Mouse (Mus musculus): ENCODE data around the gene Neurog2. TPM values are rescaled to one million over a fixed set of nuclear protein-coding genes. Genes with fewer than 3 reads are reported as not detected.

The Neurog2 gene
- polyA plus RNA-seq, 1 experiment from 2014 or later, result not detected

GRCm38 (mm10) chr3:127630735-127631372 is 2.1 kb upstream of the Neurog2 start:
- Histone ChIP-seq H3K4me2 (no peak overlapping the region), H3K4me1 (peaks cover 42% of the 10 kb centered on the region), H3K36me3 (no peaks in the 10 kb centered on the region), H3K27ac (no peak overlapping the region), H3K9ac (no peak overlapping the region), H3K4me3 (no peak overlapping the region), H3K9me3 (no peaks in the 10 kb centered on the region), H3K27me3 (peaks cover 94% of the 10 kb centered on the region)
- no peak for ATAC-seq (ENCODE audit: insufficient number of reproducible peaks, low FRiP score, low TSS enrichment, low read depth)
- WGBS, result 6% methylated on average over 17 of the region's 17 CpGs

GRCm38 (mm10) chr3:127631582-127631981 is 1.4 kb upstream of the Neurog2 start:
- Histone ChIP-seq H3K27ac (no peak overlapping the region), H3K4me3 (no peak overlapping the region), H3K36me3 (no peaks in the 10 kb centered on the region), H3K9ac (no peak overlapping the region), H3K27me3 (peaks cover 91% of the 10 kb centered on the region), H3K4me2 (no peak overlapping the region), H3K9me3 (no peaks in the 10 kb centered on the region), H3K4me1 (peaks cover 40% of the 10 kb centered on the region)
- WGBS, result 1% methylated on average over 10 of the region's 10 CpGs
- no peak for ATAC-seq (ENCODE audit: insufficient number of reproducible peaks, low FRiP score, low TSS enrichment, low read depth)

DNA sequence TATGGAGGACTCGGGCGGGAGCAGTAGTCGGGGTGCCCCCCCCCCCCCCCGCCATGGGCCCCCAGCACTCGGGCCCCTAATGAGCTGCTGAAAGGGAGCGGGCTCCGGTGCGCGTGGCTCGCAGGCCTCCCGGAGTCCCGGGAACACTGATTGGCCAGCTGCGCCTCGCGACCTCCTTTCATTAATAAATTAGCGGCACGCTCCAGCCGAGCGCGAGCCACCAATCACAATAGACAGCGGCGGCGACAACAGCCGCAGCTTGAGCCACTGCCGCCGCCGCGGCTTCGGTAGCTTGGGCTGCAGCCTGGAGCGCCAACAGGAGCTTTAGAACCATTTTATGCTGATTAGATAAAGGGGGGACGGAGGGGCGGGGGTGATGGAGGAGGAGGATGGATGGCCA is 404 bp upstream of the Neurog2 start:
- Histone ChIP-seq H3K27ac (no peak overlapping the region), H3K4me3 (peak overlapping the region; percentile 41), H3K9me3 (no peaks in the 10 kb centered on the region), H3K4me1 (peaks cover 39% of the 10 kb centered on the region), H3K9ac (no peak overlapping the region), H3K4me2 (peak overlapping the region; percentile 88), H3K36me3 (no peaks in the 10 kb centered on the region), H3K27me3 (peaks cover 91% of the 10 kb centered on the region)
- 1% methylated on average over 30 of the region's 32 CpGs for WGBS
- ATAC-seq (ENCODE audit: insufficient number of reproducible peaks, low FRiP score, low TSS enrichment, low read depth), result no peak

DNA sequence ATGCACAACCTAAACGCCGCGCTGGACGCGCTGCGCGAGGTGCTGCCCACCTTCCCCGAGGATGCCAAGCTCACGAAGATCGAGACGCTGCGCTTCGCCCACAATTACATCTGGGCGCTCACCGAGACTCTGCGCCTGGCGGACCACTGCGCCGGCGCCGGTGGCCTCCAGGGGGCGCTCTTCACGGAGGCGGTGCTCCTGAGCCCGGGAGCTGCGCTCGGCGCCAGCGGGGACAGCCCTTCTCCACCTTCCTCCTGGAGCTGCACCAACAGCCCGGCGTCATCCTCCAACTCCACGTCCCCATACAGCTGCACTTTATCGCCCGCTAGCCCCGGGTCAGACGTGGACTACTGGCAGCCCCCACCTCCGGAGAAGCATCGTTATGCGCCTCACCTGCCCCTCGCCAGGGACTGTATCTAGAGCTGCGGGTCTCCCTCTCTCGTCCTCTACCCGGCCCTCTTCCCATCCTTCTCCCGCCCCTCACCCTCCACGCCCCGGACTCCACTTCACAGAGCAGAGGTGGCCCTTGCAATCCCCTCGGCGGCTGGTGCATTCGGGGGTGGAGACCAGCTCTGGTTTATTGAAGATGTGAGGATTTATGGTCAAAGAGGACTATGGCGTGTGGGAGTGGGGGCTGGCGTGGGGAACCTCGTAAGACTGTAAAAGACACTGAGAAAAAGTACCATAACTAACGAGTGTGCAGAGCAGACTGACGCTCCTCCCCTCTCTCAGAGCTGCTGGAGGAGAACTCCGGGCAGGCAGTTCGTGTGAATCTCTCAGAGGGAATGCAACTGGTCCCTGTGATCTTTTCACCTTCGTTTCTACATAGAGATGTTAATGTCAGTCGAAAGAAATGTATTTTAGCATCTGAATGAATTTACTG is 1.4 kb downstream of the Neurog2 start:
- peaks cover 93% of the 10 kb centered on the region for H3K27me3 ChIP-seq
- under 1% methylated on average over 57 of the region's 58 CpGs for WGBS
- peaks cover 27% of the 10 kb centered on the region for H3K4me1 ChIP-seq
- no peaks in the 10 kb centered on the region for H3K9me3 ChIP-seq
- peak overlapping the region; percentile 41 for H3K4me3 ChIP-seq
- peak overlapping the region; percentile 88 for H3K4me2 ChIP-seq
- H3K9ac ChIP-seq, result 0 out of 2 replicates have a peak overlapping the region, but pooled peaks have one; percentile 10
- no peaks in the 10 kb centered on the region for H3K36me3 ChIP-seq
- no peak overlapping the region for H3K27ac ChIP-seq
- peak; percentile 69; the same call in 1 of the 2 replicates for ATAC-seq (ENCODE audit: insufficient number of reproducible peaks, low FRiP score, low TSS enrichment, low read depth)

DNA sequence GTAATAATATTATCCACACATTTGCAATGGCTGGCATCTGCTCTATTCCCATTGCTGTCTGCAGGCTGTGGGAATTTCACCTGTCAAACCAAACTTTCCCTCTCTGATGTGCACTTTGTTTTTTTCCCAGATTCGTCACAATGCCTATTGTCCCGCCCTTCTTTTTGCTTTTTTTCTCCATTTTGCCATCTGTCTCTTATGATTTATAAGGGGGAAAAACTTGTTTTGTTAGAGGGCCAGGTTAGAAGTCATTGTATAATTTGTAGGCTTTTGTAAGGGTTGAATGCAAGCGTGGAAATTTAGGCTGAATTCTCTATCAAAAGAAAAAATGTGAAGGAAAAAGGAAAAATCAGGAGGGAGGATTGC is 2.0 kb downstream of the Neurog2 start:
- no peak overlapping the region for H3K9ac ChIP-seq
- peaks cover 30% of the 10 kb centered on the region for H3K4me1 ChIP-seq
- no peak overlapping the region for H3K4me2 ChIP-seq
- WGBS, result 6% methylated on average over 3 of the region's 3 CpGs
- H3K27me3 ChIP-seq, result peaks cover 93% of the 10 kb centered on the region
- H3K36me3 ChIP-seq, result no peaks in the 10 kb centered on the region
- no peak overlapping the region for H3K27ac ChIP-seq
- H3K9me3 ChIP-seq, result no peaks in the 10 kb centered on the region
- no peak for ATAC-seq (ENCODE audit: insufficient number of reproducible peaks, low FRiP score, low TSS enrichment, low read depth)
- no peak overlapping the region for H3K4me3 ChIP-seq

DNA sequence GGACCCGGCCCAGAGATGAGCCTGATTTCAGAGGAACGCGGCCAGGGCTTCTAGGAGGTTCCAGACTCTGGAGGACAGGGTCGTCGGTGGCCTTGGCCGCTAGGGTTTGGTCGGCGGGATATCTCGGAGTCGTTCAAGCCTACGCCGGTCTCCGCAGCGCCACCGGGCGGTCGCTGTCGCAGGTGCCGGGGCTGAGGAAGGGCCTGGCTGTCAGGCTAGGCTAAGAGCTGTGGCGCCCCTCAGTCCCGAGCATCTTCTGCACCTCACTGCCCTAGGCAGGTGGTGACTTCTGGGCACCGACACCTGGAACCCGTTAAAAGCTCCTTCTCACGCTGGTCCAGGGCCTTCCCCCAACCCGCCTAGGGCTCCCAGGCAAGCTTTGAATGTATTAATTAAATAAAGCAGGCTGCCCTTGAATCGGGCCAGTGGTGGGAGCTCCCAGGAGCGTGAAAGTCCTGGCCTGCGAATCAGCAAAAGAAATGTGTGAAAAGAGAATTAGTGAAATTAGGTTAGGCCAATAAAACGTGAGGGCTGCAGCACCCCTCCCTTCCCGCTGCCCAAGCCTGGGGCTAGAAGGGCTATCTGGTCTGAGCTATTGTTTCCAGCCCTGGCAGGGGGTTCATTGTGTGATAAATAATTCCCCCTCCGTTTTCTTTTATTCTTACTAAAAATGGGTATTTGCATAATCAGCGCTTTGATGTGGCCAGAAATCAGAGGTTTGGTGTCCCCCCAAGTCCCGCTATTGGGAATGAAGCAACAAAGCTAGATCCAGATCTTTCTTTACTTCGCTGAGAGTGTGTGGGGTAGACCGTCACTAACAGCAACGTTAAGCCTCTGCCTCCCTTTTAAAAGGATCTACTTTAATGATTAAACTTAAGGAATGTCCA is 7.2 kb downstream of the Neurog2 start:
- Histone ChIP-seq H3K36me3 (no peaks in the 10 kb centered on the region), H3K4me2 (no peak overlapping the region), H3K27ac (no peak overlapping the region), H3K4me1 (peaks cover 17% of the 10 kb centered on the region), H3K9ac (no peak overlapping the region), H3K27me3 (peaks cover 90% of the 10 kb centered on the region), H3K4me3 (no peak overlapping the region), H3K9me3 (no peaks in the 10 kb centered on the region)
- ATAC-seq (ENCODE audit: insufficient number of reproducible peaks, low FRiP score, low TSS enrichment, low read depth), result no peak
- WGBS, result 1% methylated on average over 36 of the region's 36 CpGs

GRCm38 (mm10) chr3:127640762-127641700 is 8.1 kb downstream of the Neurog2 start:
- H3K9ac ChIP-seq, result no peak overlapping the region
- ATAC-seq (ENCODE audit: insufficient number of reproducible peaks, low FRiP score, low TSS enrichment, low read depth), result no peak
- 0 out of 2 replicates have a peak overlapping the region, but pooled peaks have one; percentile 5 for H3K4me3 ChIP-seq
- H3K4me2 ChIP-seq, result no peak overlapping the region
- WGBS, result 3% methylated on average over 37 of the region's 37 CpGs
- H3K36me3 ChIP-seq, result no peaks in the 10 kb centered on the region
- no peak overlapping the region for H3K27ac ChIP-seq
- H3K9me3 ChIP-seq, result no peaks in the 10 kb centered on the region
- peaks cover 92% of the 10 kb centered on the region for H3K27me3 ChIP-seq
- H3K4me1 ChIP-seq, result peaks cover 17% of the 10 kb centered on the region

DNA sequence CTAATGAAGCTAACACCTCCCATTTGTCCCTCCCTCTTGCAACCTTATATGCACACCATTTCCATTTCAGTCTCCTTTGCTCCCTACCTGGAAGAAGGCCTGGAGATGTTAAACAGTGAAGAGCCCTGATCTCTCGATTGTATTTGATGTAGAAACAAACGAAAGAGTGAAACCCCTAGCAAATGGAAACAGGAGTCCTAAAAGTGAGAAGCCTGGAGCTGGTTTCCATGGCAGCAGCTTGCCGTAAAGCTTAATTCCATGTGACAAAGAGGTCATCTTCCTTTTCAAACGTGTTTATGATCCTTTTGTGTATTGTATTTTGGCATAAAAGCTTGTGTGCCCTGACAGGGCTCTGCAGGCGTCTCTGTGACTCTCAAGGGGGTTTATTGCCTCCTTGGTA is 9.3 kb downstream of the Neurog2 start:
- H3K4me2 ChIP-seq, result no peak overlapping the region
- H3K27ac ChIP-seq, result no peak overlapping the region
- H3K4me3 ChIP-seq, result no peak overlapping the region
- peaks cover 90% of the 10 kb centered on the region for H3K27me3 ChIP-seq
- no peaks in the 10 kb centered on the region for H3K9me3 ChIP-seq
- no peak for ATAC-seq (ENCODE audit: insufficient number of reproducible peaks, low FRiP score, low TSS enrichment, low read depth)
- WGBS, result 6% methylated on average over 5 of the region's 5 CpGs
- H3K9ac ChIP-seq, result no peak overlapping the region
- H3K4me1 ChIP-seq, result peaks cover 17% of the 10 kb centered on the region
- no peaks in the 10 kb centered on the region for H3K36me3 ChIP-seq

DNA sequence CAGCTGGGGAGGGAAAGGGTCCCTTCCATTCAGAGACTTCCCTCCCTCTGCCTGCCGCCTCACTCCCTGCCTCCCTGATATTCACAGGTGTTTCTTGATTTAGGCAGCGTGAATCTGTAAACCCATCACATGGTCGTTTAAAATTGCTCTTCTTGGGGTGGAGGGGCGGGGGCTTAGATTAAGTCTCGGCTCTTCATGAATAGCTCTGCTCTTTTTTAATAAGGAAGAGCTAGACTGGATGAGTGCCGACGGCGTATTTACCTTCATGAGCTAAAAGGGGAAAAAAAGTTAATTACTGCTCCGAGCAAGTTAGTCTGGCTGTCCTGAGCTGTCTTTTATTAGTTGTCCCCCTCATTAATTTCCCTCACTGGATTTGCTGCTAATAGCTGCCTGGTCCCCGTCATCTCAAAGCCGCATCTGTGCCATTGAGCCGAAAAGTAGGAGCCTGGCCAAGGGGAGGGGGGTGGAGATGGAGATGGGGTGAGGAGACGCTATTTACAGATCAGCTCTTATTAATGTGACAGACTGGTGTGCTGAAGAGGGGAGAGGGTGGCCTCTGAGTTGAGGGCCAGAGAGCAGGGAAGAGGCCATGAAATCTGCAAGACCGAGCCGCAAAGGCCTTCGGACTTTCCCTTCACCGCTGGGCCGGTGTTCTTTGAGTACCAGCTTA is 13.4 kb downstream of the Neurog2 start:
- H3K9me3 ChIP-seq, result no peaks in the 10 kb centered on the region
- no peak overlapping the region for H3K4me3 ChIP-seq
- ATAC-seq (ENCODE audit: insufficient number of reproducible peaks, low FRiP score, low TSS enrichment, low read depth), result no peak
- 28% methylated on average over 18 of the region's 18 CpGs for WGBS
- H3K36me3 ChIP-seq, result no peaks in the 10 kb centered on the region
- no peak overlapping the region for H3K4me2 ChIP-seq
- peaks cover 58% of the 10 kb centered on the region for H3K27me3 ChIP-seq
- H3K27ac ChIP-seq, result no peak overlapping the region
- peaks cover 1% of the 10 kb centered on the region; the same call in 1 of the 2 replicates for H3K4me1 ChIP-seq
- no peak overlapping the region for H3K9ac ChIP-seq

DNA sequence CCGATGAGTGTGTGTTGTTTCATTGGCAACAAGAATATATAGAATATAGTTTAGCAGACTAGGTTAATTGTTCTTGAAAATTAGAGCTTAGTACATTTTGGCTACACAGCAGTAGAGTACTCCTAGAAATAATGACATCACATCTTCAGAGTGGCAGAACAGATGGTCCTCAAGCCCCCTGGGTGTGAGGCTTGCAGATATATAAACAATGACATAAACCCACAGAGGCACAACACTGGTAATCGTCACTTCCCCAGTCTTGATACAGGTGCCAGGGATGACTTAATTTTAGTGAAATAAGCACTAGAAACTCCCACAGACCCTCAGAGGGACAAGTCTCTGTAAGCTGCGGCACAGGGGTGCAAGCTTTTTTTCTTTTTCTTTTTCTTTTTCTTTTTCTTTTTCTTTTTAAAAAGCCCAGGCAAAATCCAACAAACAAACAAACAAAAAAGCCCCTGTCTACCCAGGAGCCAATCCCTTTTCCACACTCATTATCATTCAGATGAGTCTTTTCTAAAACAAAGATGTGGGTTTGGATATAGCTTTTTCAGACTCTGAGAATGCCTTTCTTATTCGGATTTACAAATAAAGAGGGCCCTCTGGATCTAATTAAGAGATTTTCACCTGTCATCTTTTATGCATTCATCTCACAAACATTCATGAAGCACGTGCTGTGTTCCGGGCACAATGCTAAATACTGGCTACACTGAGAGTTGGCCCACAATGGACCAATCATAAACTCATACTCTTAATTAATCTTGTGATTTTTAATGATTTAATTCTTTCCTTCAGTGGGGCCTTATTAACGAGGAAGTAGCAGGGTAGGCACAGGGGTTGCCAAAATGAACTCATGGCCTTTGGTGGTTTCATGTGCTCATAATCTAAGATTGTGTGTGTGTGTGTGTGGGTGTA is 19.1 kb downstream of the Neurog2 start:
- 48% methylated on average over 7 of the region's 7 CpGs for WGBS
- Histone ChIP-seq H3K9ac (no peak overlapping the region), H3K27ac (no peak overlapping the region), H3K4me1 (no peaks in the 10 kb centered on the region), H3K27me3 (peaks cover 7% of the 10 kb centered on the region), H3K9me3 (no peaks in the 10 kb centered on the region), H3K4me2 (no peak overlapping the region), H3K4me3 (no peak overlapping the region), H3K36me3 (no peaks in the 10 kb centered on the region)
- no peak for ATAC-seq (ENCODE audit: insufficient number of reproducible peaks, low FRiP score, low TSS enrichment, low read depth)
